Mouse (Mus musculus) mature B cell (primary cell): ENCODE measurements around the gene Zfp36l1.

Experiments
- in situ Hi-C: fragments of 300-500 bp; cut with MboI; formaldehyde crosslinking; loops from 2 replicates; pipeline ENCODE4 v1.14.3; 2019

Zfp36l1 gene

DNA sequence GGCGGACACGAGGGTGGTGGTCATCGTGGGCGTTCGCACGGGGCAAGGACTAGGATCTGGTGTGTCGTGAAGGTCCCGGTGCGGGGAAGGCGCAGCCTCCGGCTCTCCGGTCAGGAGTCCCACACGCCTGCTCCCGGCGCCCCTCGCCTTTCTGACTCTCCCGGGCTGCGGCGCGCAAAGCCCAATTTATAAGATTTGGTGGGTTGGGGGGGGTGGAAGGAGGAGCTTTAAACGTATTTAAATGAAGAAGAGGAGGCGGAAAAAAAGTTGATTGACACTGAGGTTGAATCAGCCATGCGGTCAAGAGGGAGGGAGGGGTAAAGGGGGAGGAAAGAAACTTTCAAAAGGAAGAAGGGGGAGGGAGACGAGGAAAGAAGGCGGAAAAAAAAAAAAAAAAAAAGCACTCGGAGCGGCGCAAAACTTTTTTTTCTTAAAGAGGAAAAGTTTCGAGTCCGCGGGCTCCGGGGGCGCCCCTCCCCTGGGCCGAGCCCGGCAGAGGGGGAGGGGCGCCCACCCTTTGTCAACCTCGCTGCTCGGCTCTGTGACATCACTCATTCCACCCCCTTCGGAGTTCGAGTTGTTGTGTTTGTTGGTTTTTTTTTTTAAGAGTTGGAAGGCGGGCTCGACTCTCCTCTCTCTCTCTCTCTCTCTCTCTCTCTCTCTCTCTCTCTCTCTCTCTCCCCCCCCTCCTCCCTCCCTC, at the start of gene Zfp36l1:
Gene Zfp36l1, minus strand, starts transcription at position 162 of the 700 bp plus-strand sequence.
- in situ Hi-C loops: no loop called here

DNA sequence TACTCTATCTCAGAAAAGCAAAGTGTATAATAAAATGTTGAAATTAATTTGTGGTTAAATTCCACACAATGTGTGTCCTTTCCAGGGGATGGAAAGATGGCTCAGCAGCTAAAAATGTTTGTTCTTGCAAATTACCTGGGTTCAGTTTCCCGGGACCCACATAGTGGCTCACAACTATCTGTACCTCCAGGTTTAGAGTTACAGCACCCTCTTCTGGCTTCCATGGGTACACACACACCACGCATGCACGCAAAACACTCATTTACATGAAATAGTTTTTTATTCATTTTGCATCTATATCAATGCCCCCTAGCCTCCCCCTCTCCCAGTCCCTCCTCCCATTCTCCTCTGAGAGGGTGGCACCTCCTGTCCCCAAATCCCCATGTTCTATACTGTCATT, 49.6 kb upstream of the Zfp36l1 start:
- in situ Hi-C loops: loop anchor here (25.0 kb wide), 1 partner anchor 725 kb away; no protein-coding TSS in a partner anchor

DNA sequence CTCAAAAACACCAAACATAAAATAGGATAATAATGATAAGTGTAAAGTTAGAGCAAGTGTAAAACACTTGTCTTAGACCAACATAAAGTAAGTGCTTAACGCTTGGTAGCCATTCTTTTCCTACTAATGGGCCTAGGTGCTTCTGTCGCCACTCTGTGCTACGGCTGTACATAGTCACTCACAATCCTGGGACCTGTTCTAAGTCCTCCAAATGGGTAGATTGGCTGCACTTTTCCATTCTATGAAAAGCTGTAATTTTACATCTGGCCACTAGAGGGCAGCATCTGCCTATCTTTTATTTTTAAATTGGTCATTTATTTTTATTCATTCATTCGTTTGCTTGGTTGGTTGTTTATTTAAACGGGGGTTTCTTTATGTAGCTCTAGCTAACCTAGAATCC, 44.9 kb upstream of the Zfp36l1 start:
- in situ Hi-C loops: loop anchor here (25.0 kb wide), 1 partner anchor 730 kb away; no protein-coding TSS in a partner anchor

GRCm38 (mm10) chr12:80153687-80154326, 41.0 kb upstream of the Zfp36l1 start:
- in situ Hi-C loops: loop anchor here (25.0 kb wide), 1 partner anchor 733 kb away; no protein-coding TSS in a partner anchor

GRCm38 (mm10) chr12:80153078-80153477, 40.3 kb upstream of the Zfp36l1 start:
- in situ Hi-C loops: loop anchor here (25.0 kb wide), 1 partner anchor 734 kb away; no protein-coding TSS in a partner anchor

DNA sequence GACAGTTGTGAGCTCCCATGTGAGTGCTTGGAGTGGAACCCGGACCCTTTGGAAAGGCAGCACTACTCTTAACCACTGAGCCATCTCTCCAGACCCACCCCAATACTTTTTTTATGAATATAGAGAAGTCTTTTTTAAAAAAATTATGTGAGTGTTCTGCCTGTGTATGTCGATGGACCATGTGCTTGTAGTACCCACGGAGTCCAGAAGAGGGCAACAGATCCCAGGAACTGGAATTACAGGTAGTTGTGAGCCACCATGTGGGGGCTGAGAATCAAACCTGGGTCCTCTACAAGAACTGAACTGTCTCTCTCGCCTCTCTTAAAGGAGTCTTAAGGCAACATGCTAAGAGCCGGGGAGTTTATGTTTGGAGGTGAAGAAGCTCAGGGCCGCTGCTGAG, 39.0 kb upstream of the Zfp36l1 start:
- in situ Hi-C loops: loop anchor here (25.0 kb wide), 1 partner anchor 735 kb away; no protein-coding TSS in a partner anchor

DNA sequence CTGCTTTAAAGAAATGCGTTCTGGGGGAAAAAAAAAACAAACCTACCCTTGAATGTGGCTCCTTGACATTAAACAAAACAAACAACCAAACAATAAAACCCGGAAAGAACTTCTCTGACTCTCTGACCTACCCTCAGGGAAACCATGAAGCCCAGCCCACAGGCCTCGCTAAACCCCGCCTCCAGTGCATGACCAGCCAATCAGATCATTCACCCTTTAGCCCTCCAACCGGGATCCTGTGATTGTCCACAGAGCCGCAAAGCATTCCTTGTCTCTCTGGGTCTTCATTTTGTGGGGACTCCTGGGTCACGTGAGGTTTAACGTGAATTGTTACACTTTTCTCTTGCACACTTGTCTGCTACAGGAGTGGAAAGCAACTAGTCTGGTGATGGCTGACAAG, 37.8 kb upstream of the Zfp36l1 start:
- in situ Hi-C loops: loop anchor here (25.0 kb wide), 1 partner anchor 737 kb away; no protein-coding TSS in a partner anchor

- in situ Hi-C loops: no loop called here
Measured at GRCm38 (mm10) chr12:80147563-80148214, 34.9 kb upstream of the Zfp36l1 start.

DNA sequence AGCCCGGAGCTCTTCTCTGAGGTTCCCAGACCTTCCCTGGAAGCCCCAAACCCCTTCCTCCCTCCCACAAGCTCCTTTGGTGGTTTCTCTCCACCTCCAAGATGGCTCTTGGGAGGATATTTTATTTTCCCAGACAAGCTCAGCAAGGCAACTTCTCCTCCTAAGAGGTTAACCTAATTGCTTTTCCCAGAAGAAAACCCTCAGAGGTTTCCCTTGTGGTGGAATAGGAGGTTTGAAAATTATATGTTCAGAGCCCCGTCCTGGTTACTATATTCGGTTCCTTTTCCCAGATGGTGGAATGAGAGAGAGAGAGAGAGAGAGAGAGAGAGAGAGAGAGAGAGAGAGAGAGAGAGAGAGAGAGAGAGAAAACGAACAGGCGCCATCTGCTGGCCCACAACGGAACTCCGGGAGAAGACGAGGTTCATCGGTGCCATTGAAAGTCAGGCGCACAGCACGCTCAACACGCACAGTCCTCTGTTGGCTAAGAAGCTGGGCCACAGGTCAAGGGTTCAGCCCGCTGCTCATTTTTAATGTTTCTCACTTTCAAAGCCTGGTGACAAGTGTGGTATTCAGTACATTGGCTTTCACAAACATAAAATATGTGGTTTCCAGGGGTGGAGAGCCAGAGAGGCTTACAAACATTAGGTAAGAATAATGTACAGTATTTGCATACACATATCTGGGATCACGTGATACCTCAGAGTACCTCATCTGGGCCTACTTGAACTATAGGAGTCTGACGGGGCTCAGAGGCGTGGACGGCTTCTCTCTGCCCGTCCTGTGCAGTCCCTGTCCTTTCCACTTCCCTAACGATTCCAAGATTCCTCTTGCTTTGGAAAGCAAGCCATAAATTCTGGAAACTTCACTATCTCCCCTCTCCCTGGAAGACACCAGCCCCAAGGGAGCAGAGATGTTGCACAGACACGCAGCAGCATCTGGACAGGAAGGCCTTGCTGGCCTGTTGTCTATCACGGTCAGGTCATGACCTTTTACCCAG, 33.7 kb upstream of the Zfp36l1 start:
- in situ Hi-C loops: no loop called here

DNA sequence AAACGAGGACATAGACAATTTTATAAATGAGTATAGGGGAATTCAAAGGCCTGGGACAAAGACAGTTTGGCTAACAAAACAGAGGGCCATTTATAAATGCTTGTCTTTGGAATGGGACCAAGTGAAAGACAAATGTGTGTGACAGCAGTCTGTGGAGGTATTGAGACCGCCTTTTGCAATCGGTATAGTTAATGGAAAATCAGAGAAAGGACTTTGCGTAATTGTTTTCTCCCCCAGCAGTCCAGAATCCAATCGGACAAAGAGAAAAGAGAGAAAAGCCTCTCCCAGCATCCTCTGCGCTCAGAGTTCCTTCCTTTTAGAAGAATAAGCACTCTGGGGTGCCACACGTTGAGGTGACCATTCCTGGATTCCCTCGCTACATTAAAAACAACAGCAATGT, 32.6 kb upstream of the Zfp36l1 start:
- in situ Hi-C loops: no loop called here

GRCm38 (mm10) chr12:80144846-80145245, 32.0 kb upstream of the Zfp36l1 start:
- in situ Hi-C loops: loop anchor here (5.0 kb wide), 1 partner anchor 788 kb away; no protein-coding TSS in a partner anchor

GRCm38 (mm10) chr12:80141470-80141869, 28.7 kb upstream of the Zfp36l1 start:
- in situ Hi-C loops: loop anchor here (5.0 kb wide), 1 partner anchor 784 kb away; no protein-coding TSS in a partner anchor

GRCm38 (mm10) chr12:80141011-80141410, 28.2 kb upstream of the Zfp36l1 start:
- in situ Hi-C loops: loop anchor here (5.0 kb wide), 1 partner anchor 784 kb away; no protein-coding TSS in a partner anchor

- in situ Hi-C loops: loop anchor here (5.0 to 10.0 kb wide), 2 partner anchors 295 to 523 kb away; no protein-coding TSS in a partner anchor
Measured at GRCm38 (mm10) chr12:80137744-80138143, 24.9 kb upstream of the Zfp36l1 start.

DNA sequence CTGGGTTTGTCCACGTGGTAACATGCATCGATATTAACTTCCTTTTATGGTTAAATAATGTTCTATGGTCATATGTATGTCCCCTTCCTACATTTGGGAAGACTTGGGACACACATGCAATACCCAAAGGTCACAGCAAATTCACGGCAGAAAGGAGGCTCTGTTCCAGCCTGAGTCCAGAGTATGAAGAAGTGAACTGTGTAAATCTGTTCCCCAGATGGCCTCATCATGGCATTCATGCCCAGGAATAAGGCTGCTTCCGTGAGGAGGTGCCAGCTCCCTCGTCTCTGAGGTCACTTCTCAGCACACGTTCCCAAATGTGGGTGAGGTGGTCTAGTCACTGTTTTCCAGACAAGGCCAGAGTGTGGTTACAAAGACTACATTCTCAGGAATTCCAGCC, 24.4 kb upstream of the Zfp36l1 start:
- in situ Hi-C loops: loop anchor here (5.0 to 10.0 kb wide), 2 partner anchors 295 to 522 kb away; no protein-coding TSS in a partner anchor

- in situ Hi-C loops: loop anchor here (5.0 to 10.0 kb wide), 2 partner anchors 294 to 522 kb away; no protein-coding TSS in a partner anchor
Measured at GRCm38 (mm10) chr12:80136264-80136930, 23.6 kb upstream of the Zfp36l1 start.

- in situ Hi-C loops: loop anchor here (5.0 to 10.0 kb wide), 2 partner anchors 293 to 520 kb away; no protein-coding TSS in a partner anchor
Measured at GRCm38 (mm10) chr12:80135173-80135572, 22.4 kb upstream of the Zfp36l1 start.

GRCm38 (mm10) chr12:80133011-80133545, 20.3 kb upstream of the Zfp36l1 start:
- in situ Hi-C loops: loop anchor here (10.0 kb wide), 1 partner anchor 518 kb away; no protein-coding TSS in a partner anchor

- in situ Hi-C loops: loop anchor here (10.0 kb wide), 1 partner anchor 518 kb away; no protein-coding TSS in a partner anchor
Measured at GRCm38 (mm10) chr12:80132250-80133003, 19.6 kb upstream of the Zfp36l1 start.
